Mouse (Mus musculus): ENCODE measurements around the gene G3bp1. TPM values are rescaled to one million over a fixed set of nuclear protein-coding genes. Genes with fewer than 3 reads are reported as not detected.

The G3bp1 gene
- total and polyA plus RNA-seq, 2 experiments from 2014 or later = 48.5 to 59.4 TPM

- DNase-seq (ENCODE audit: low spot score) = no peak
- no peak overlapping the region for H3K4me3 ChIP-seq (ENCODE audit: low read depth, low read length)
- no peaks in the 10 kb centered on the region for H3K9me3 ChIP-seq (replicated peaks; ENCODE audit: control insufficient read depth, low read length)
- TF ChIP-seq CTCF (IDR thresholded peaks at IDR 0.05; ENCODE audit: low read depth) = no peak
- peaks cover 16% of the 10 kb centered on the region for H3K4me1 ChIP-seq (ENCODE audit: control insufficient read depth, insufficient read depth)
- H3K4me2 ChIP-seq (ENCODE audit: low read depth, low read length) = no peak overlapping the region
- no peaks in the 10 kb centered on the region for H3K27me3 ChIP-seq (ENCODE audit: control insufficient read depth, insufficient read depth, low read length)
- 84% methylated on average over 2 of the region's 2 CpGs for WGBS
- H3K9ac ChIP-seq (replicated peaks; ENCODE audit: low read depth, low read length) = no peak overlapping the region
- H3K27ac ChIP-seq (ENCODE audit: low read depth) = no peak overlapping the region; the same call in 1 of the 2 replicates
- H3K36me3 ChIP-seq (replicated peaks; ENCODE audit: control insufficient read depth, insufficient read depth, low read length) = no peaks in the 10 kb centered on the region
- ATAC-seq (ENCODE audit: insufficient read depth, low read depth) = no peak
Observed at GRCm38 (mm10) chr11:55429973-55430372, 39.5 kb upstream of the G3bp1 start.

- H3K9me3 ChIP-seq (replicated peaks; ENCODE audit: control insufficient read depth, low read length) = no peaks in the 10 kb centered on the region
- DNase-seq (ENCODE audit: low spot score) (peak; percentile 67), ATAC-seq (ENCODE audit: insufficient read depth, low read depth) (peak; percentile 72)
- H3K36me3 ChIP-seq (replicated peaks; ENCODE audit: control insufficient read depth, insufficient read depth, low read length) = no peaks in the 10 kb centered on the region
- peak overlapping the region; percentile 82 for H3K27ac ChIP-seq (ENCODE audit: low read depth)
- no peak overlapping the region for H3K4me3 ChIP-seq (ENCODE audit: low read depth, low read length)
- 4% methylated on average over 3 of the region's 3 CpGs for whole genome bisulfite sequencing
- no peaks in the 10 kb centered on the region for H3K27me3 ChIP-seq (ENCODE audit: control insufficient read depth, insufficient read depth, low read length)
- H3K4me1 ChIP-seq (ENCODE audit: control insufficient read depth, insufficient read depth) = peaks cover 16% of the 10 kb centered on the region
- H3K9ac ChIP-seq (replicated peaks; ENCODE audit: low read depth, low read length) = no peak overlapping the region
- no peak overlapping the region for H3K4me2 ChIP-seq (ENCODE audit: low read depth, low read length)
- TF ChIP-seq EP300 (IDR thresholded peaks at IDR 0.05; ENCODE audit: low read depth) = no peak
- no peak for TF ChIP-seq CTCF (IDR thresholded peaks at IDR 0.05; ENCODE audit: low read depth)
Observed at GRCm38 (mm10) chr11:55432981-55433380, 36.5 kb upstream of the G3bp1 start.

- Histone ChIP-seq H3K4me2 (ENCODE audit: low read depth, low read length) (no peak overlapping the region), H3K4me1 (ENCODE audit: control insufficient read depth, insufficient read depth) (0 out of 2 replicates have a peak, but pooled peaks cover 8% of the 10 kb centered on the region), H3K9ac (replicated peaks; ENCODE audit: low read depth, low read length) (no peak overlapping the region), H3K9me3 (replicated peaks; ENCODE audit: control insufficient read depth, low read length) (no peaks in the 10 kb centered on the region), H3K36me3 (replicated peaks; ENCODE audit: control insufficient read depth, insufficient read depth, low read length) (no peaks in the 10 kb centered on the region), H3K27me3 (ENCODE audit: control insufficient read depth, insufficient read depth, low read length) (no peaks in the 10 kb centered on the region), H3K27ac (ENCODE audit: low read depth) (no peak overlapping the region), H3K4me3 (ENCODE audit: low read depth, low read length) (no peak overlapping the region)
- DNase-seq (ENCODE audit: low spot score) (no peak), ATAC-seq (ENCODE audit: insufficient read depth, low read depth) (no peak)
- no peak for TF ChIP-seq EP300 (IDR thresholded peaks at IDR 0.05; ENCODE audit: low read depth)
- TF ChIP-seq CTCF (IDR thresholded peaks at IDR 0.05; ENCODE audit: low read depth) = no peak
- WGBS = 77% methylated on average over 6 of the region's 6 CpGs
Observed at GRCm38 (mm10) chr11:55436089-55436488, 33.4 kb upstream of the G3bp1 start.

DNA sequence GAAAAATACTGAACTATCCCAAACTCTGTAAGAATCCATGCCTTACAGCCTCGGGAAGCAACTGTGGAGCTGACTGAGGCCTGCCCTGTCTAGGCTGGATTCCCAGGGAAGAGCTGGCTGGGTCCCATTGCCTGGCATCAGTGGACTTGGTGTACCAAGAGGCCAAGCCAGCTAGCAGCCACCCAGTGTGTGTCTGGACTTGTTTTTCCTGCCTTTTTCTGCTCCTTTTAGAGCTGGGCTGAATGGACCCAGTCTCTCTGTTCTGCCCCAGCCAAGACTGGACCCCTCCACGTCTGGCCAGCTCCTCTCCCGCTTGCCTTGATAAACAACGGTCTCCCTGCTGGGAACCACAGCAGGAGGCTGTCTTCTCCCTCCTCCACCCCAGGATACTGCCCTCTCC, 31.5 kb upstream of the G3bp1 start:
- no peak overlapping the region for H3K27ac ChIP-seq (ENCODE audit: low read depth)
- no peaks in the 10 kb centered on the region for H3K36me3 ChIP-seq (replicated peaks; ENCODE audit: control insufficient read depth, insufficient read depth, low read length)
- no peak overlapping the region for H3K4me3 ChIP-seq (ENCODE audit: low read depth, low read length)
- H3K9me3 ChIP-seq (replicated peaks; ENCODE audit: control insufficient read depth, low read length) = no peaks in the 10 kb centered on the region
- DNase-seq (ENCODE audit: low spot score) (no peak), ATAC-seq (ENCODE audit: insufficient read depth, low read depth) (no peak)
- no peak overlapping the region for H3K4me2 ChIP-seq (ENCODE audit: low read depth, low read length)
- no peak for TF ChIP-seq CTCF (IDR thresholded peaks at IDR 0.05; ENCODE audit: low read depth)
- no peak for TF ChIP-seq EP300 (IDR thresholded peaks at IDR 0.05; ENCODE audit: low read depth)
- no peak overlapping the region for H3K9ac ChIP-seq (replicated peaks; ENCODE audit: low read depth, low read length)
- no peaks in the 10 kb centered on the region for H3K27me3 ChIP-seq (ENCODE audit: control insufficient read depth, insufficient read depth, low read length)
- 0 out of 2 replicates have a peak, but pooled peaks cover 2% of the 10 kb centered on the region for H3K4me1 ChIP-seq (ENCODE audit: control insufficient read depth, insufficient read depth)
- WGBS = 38% methylated on average over 4 of the region's 4 CpGs

DNA sequence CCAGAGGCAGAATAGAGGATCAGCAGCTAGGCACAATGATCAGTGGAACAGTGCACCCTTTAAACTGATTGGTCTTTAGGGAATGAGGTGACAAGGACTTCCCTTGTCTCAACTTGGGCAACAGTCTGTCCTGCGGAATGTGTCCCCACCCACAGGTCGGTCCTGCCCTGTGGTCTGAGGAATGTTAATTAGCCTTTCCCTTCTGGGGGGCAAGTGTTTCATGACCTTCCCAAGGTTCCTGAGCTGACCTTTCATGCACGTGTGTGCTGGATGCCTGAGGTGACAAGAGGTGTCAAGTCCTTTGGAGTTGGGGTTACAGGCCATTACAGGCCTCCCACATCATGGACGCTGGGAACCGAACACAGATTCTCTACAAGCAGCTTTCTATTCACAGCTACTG, 29.8 kb upstream of the G3bp1 start:
- Histone ChIP-seq H3K36me3 (replicated peaks; ENCODE audit: control insufficient read depth, insufficient read depth, low read length) (no peaks in the 10 kb centered on the region), H3K4me2 (ENCODE audit: low read depth, low read length) (no peak overlapping the region), H3K9me3 (replicated peaks; ENCODE audit: control insufficient read depth, low read length) (no peaks in the 10 kb centered on the region), H3K4me3 (ENCODE audit: low read depth, low read length) (no peak overlapping the region), H3K4me1 (ENCODE audit: control insufficient read depth, insufficient read depth) (no peaks in the 10 kb centered on the region), H3K9ac (replicated peaks; ENCODE audit: low read depth, low read length) (no peak overlapping the region), H3K27ac (ENCODE audit: low read depth) (no peak overlapping the region), H3K27me3 (ENCODE audit: control insufficient read depth, insufficient read depth, low read length) (no peaks in the 10 kb centered on the region)
- no peak for TF ChIP-seq EP300 (IDR thresholded peaks at IDR 0.05; ENCODE audit: low read depth)
- no peak for TF ChIP-seq CTCF (IDR thresholded peaks at IDR 0.05; ENCODE audit: low read depth)
- ATAC-seq (ENCODE audit: insufficient read depth, low read depth) (no peak), DNase-seq (ENCODE audit: low spot score) (no peak)
- 56% methylated on average over 5 of the region's 5 CpGs for WGBS

DNA sequence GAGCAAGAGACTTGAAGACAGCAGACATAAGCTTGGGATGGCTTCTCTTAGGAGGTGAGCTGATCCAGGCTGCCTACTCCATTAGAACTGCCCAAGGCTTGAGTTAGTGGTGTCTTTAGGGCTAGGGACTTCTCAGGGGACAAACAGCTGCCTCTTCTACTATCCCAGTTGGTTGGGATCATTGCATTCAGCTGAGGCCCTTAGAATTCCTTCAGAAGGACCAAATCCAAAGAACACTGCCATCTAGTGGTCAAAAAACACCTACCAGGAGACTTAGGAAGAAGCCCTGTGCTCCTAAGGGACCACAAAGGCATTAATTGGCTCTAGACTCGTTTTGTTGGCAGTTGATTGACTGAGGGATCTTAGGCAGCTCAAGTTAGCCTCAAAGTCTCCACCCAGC, 24.7 kb upstream of the G3bp1 start:
- DNase-seq (ENCODE audit: low spot score) (peak; percentile 82), ATAC-seq (ENCODE audit: insufficient read depth, low read depth) (peak; percentile 37)
- H3K27ac ChIP-seq (ENCODE audit: low read depth) = no peak overlapping the region
- H3K27me3 ChIP-seq (ENCODE audit: control insufficient read depth, insufficient read depth, low read length) = no peaks in the 10 kb centered on the region
- H3K4me1 ChIP-seq (ENCODE audit: control insufficient read depth, insufficient read depth) = no peaks in the 10 kb centered on the region
- TF ChIP-seq EP300 (IDR thresholded peaks at IDR 0.05; ENCODE audit: low read depth) (no peak), CTCF (IDR thresholded peaks at IDR 0.05; ENCODE audit: low read depth) (peak; percentile 83)
- peaks cover 8% of the 10 kb centered on the region; the same call in 1 of the 2 replicates for H3K36me3 ChIP-seq (replicated peaks; ENCODE audit: control insufficient read depth, insufficient read depth, low read length)
- no peak overlapping the region for H3K4me3 ChIP-seq (ENCODE audit: low read depth, low read length)
- no peak overlapping the region for H3K4me2 ChIP-seq (ENCODE audit: low read depth, low read length)
- WGBS = 3% methylated on average over 1 of the region's 1 CpGs
- H3K9ac ChIP-seq (replicated peaks; ENCODE audit: low read depth, low read length) = no peak overlapping the region
- H3K9me3 ChIP-seq (replicated peaks; ENCODE audit: control insufficient read depth, low read length) = no peaks in the 10 kb centered on the region
